Mouse (Mus musculus) liver, adult 2 months (tissue): ENCODE data around the gene Esrra. TPM values are rescaled to one million over a fixed set of nuclear protein-coding genes. Genes with fewer than 3 reads are reported as not detected.

Experiments
- DNase-seq: peaks from one replicate; pipeline ENCODE4 v3.0.0-alpha.2; 2011; ENCODE audit warnings: low read depth, low spot score; ENCODE audit errors: extremely low read depth
- H3K27ac ChIP-seq: fragments of 200-500 bp; replicated peaks from 2 replicates; pipeline ENCODE4 v1.5.1; 2012; ENCODE audit warnings: low read depth, mild to moderate bottlenecking, control low read depth, inconsistent platforms, low read length; ENCODE audit not compliant: insufficient read depth
- H3K27me3 ChIP-seq: fragments of 200-500 bp; 2 replicates; pipeline ENCODE4 v1.6.1; 2012; ENCODE audit warnings: mild to moderate bottlenecking, moderate library complexity, low read length, inconsistent platforms; ENCODE audit not compliant: control insufficient read depth, insufficient read depth
- H3K36me3 ChIP-seq: fragments of 200-500 bp; 2 replicates; pipeline ENCODE4 v1.6.1; 2012; ENCODE audit warnings: low read length, inconsistent platforms; ENCODE audit not compliant: control insufficient read depth, insufficient read depth
- H3K4me1 ChIP-seq: fragments of 200-500 bp; 2 replicates; pipeline ENCODE4 v1.6.1; 2011; ENCODE audit warnings: low read length; ENCODE audit not compliant: control insufficient read depth, insufficient read depth
- H3K4me3 ChIP-seq: fragments of 200-500 bp; 2 replicates; pipeline ENCODE4 v1.5.1; 2011; ENCODE audit warnings: low read depth, mild to moderate bottlenecking, control low read depth, low read length, moderate library complexity; ENCODE audit not compliant: insufficient read depth
- H3K79me2 ChIP-seq: fragments of 200-500 bp; 2 replicates; pipeline ENCODE4 v1.6.1; 2012; ENCODE audit warnings: inconsistent platforms, mild to moderate bottlenecking, low read length, moderate library complexity; ENCODE audit not compliant: control insufficient read depth, insufficient read depth
- H3K9ac ChIP-seq: fragments of 200-500 bp; 2 replicates; pipeline ENCODE4 v1.6.1; 2012; ENCODE audit warnings: low read depth, mild to moderate bottlenecking, control low read depth, inconsistent platforms, low read length
- CTCF ChIP-seq: fragments of 200-500 bp; IDR thresholded peaks from 2 replicates; pipeline ENCODE4 v1.5.1; 2011; ENCODE audit warnings: low read depth, low read length, control low read depth
- POLR2A ChIP-seq: fragments of 200-500 bp; IDR thresholded peaks from 2 replicates; pipeline ENCODE4 v1.6.1; 2011; ENCODE audit warnings: low read length, control low read depth; ENCODE audit not compliant: insufficient read depth; ENCODE audit errors: extremely low read depth
- WGBS: fragments of 180-500 bp; shearing (Covaris S2); methylation state at CpG from one replicate; pipeline ENCODE4 v1.1.7; 2018; 5-methylcytosine and 5-hydroxymethylcytosine counted together
- polyA plus RNA-seq: library from polyadenylated mRNA; depleted of rRNA; stranded (reverse); fragments of >200 nt; gene quantifications from 2 replicates; pipeline ENCODE4 v1.2.3, GENCODE M21; 2012
- total RNA-seq: library from RNA; depleted of rRNA; stranded (reverse); fragments of >200 nt; gene quantifications from 2 replicates; pipeline ENCODE4 v1.2.3, GENCODE M21; 2014

The Esrra gene
- total and polyA plus RNA-seq, 2 experiments = 25.9 to 40.6 TPM

DNA sequence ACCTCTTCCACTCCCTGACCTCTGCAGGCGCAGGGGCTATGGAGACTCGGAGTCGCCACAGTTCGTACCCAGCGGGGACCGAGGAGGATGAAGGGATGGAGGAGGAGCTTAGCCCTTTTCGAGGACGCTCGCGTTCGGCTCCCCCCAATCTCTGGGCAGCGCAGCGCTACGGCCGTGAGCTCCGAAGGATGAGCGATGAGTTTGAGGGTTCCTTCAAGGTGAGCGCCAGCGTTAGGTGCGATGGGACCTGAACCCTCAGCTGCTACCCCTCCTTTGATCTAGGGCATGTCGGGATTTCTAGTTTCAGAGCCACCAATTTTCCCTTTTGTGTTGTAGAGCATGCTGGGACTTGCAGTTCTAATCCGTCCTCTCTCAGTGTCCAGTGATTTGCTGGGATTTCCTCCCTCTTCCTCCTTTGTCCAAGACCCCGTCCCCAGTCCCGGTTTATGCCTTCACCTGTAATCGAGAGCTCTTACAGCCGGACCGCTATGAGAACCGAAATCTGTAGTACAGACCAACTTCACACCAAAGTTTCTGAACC is 29.1 kb upstream of the Esrra start:
- DNase-seq = peak; percentile 72

DNA sequence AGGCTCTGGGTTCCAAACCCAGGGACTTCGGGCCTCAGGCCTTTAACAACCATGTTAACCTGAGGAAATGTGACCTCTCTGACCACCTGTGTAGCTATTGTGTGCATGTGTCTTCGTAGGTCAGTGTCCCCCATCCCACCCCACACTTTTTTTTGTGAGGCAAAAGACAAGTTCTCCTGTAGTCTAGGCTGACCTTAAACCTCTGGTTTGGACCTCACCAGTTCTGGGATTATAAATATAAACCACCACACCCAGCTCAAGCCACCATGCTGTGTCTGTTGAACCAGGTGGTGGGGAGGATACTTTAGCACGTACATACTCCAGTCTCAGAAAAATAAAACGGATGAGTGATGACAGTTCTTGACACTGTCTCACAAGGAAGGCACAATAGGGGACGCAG is 28.3 kb upstream of the Esrra start:
- Histone ChIP-seq H3K4me3 (no peak overlapping the region), H3K4me1 (peaks cover 11% of the 10 kb centered on the region), H3K36me3 (no peaks in the 10 kb centered on the region), H3K79me2 (no peaks in the 10 kb centered on the region), H3K9ac (no peak overlapping the region), H3K27ac (no peak overlapping the region), H3K27me3 (no peaks in the 10 kb centered on the region)
- TF ChIP-seq CTCF (no peak), POLR2A (no peak)
- DNase-seq = no peak
- WGBS = 68% methylated on average over 5 of the region's 5 CpGs

More for the DNA sequence above, 29.1 kb upstream of the Esrra start:
- Histone ChIP-seq H3K4me1 (peaks cover 11% of the 10 kb centered on the region), H3K9ac (peak overlapping the region; percentile 74), H3K27ac (peak overlapping the region; percentile 77), H3K4me3 (peak overlapping the region; percentile 72), H3K36me3 (no peaks in the 10 kb centered on the region), H3K79me2 (no peaks in the 10 kb centered on the region), H3K27me3 (no peaks in the 10 kb centered on the region)
- WGBS = under 1% methylated on average over 28 of the region's 28 CpGs
- TF ChIP-seq CTCF (no peak), POLR2A (0 out of 2 replicates have a peak, but pooled peaks have one; percentile 46)

DNA sequence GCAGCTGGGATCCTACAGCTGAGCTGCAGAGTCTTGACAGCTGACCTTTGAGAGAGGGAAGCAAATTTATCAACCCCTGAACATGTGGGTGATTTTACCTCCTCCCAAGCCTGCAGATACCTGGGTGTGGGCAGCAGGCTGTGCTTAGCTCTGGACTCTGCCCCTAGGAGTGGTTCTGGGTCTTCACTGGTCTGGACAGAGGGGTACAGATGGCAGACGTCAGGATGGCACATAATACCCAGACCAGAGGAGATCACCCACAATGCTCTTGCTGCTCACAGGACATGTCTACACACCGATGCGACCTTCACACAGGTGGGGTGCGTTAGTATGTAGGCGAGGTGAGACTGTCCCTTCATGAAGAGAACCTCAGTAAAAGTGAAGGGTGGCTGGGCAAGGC is 27.9 kb upstream of the Esrra start:
- Histone ChIP-seq H3K27ac (no peak overlapping the region), H3K4me3 (no peak overlapping the region), H3K9ac (no peak overlapping the region), H3K27me3 (no peaks in the 10 kb centered on the region), H3K36me3 (no peaks in the 10 kb centered on the region), H3K79me2 (no peaks in the 10 kb centered on the region), H3K4me1 (peaks cover 11% of the 10 kb centered on the region)
- no peak for TF ChIP-seq CTCF
- TF ChIP-seq POLR2A = no peak
- WGBS = 93% methylated on average over 5 of the region's 5 CpGs
- DNase-seq = no peak

DNA sequence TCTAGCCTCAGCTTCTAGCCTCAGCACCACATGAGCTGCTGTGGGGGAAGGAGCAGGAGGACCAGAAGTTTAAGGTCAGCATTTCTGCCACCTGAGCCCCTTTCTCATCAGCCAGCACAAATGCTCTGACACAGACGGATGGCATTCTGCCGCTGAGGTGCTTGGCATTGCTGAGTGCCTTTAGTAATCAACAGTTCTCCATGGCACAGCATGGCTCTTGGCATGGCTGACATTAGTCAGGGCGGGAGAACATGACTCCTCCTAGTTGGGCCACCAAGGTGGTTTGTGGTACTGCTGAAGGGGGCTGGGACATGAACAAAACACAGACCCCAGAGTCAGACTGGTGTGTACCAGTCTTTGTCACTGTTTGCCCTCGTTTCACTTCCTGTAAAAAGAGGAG is 26.6 kb upstream of the Esrra start:
- Histone ChIP-seq H3K79me2 (0 out of 2 replicates have a peak, but pooled peaks cover 2% of the 10 kb centered on the region), H3K27ac (no peak overlapping the region), H3K27me3 (no peaks in the 10 kb centered on the region), H3K9ac (no peak overlapping the region), H3K4me3 (no peak overlapping the region), H3K36me3 (no peaks in the 10 kb centered on the region), H3K4me1 (peaks cover 6% of the 10 kb centered on the region)
- TF ChIP-seq POLR2A (no peak), CTCF (no peak)
- 86% methylated on average over 4 of the region's 4 CpGs for WGBS
- no peak for DNase-seq

DNA sequence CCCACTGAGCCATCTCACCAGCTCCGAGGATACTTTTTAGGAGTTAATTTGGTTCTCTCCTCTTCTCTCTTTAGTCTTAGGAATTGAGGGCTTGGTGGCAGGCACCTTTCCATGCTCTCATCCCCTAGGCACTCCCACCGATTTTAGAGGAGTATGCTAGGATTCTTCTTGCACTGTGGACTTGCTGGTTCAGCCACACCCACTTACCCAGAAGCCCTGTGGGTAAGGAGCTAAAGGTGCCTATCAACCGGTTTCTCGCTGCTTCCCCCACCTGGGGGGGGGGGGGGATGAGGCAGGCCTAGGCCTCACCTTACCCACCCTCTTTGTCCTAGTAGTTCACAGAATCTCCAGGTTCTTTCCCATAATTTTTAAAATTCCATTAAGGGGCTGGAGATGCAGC is 26.1 kb upstream of the Esrra start:
- no peak overlapping the region for H3K4me3 ChIP-seq
- no peak for TF ChIP-seq POLR2A
- no peak for TF ChIP-seq CTCF
- no peaks in the 10 kb centered on the region for H3K36me3 ChIP-seq
- WGBS = 77% methylated on average over 4 of the region's 4 CpGs
- no peak overlapping the region for H3K9ac ChIP-seq
- peaks cover 4% of the 10 kb centered on the region; the same call in 1 of the 2 replicates for H3K4me1 ChIP-seq
- H3K79me2 ChIP-seq = peaks cover 5% of the 10 kb centered on the region
- H3K27ac ChIP-seq = no peak overlapping the region
- H3K27me3 ChIP-seq = no peaks in the 10 kb centered on the region
- no peak for DNase-seq

DNA sequence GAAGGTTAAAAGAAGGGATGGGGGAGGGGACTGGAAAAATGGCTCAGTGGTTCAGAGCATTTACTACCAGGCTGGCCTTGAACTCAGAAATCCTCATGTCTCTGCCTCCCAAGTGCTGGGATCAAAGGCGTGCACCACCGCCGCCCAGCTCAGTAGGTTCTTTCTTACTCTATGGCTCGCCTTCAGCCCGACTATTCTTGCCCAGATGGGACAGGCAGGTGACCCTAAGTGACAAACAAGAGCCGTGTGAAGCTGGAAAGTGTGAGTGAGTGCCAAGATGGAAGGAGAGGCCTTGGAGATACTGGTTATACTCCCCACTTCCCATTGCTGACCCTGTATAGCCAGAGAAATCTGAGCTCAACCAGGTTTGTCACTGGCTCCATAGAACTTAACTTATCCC is 22.1 kb upstream of the Esrra start:
- Histone ChIP-seq H3K36me3 (no peaks in the 10 kb centered on the region), H3K27ac (no peak overlapping the region), H3K4me1 (peaks cover 11% of the 10 kb centered on the region), H3K4me3 (no peak overlapping the region), H3K79me2 (peaks cover 8% of the 10 kb centered on the region), H3K9ac (no peak overlapping the region), H3K27me3 (no peaks in the 10 kb centered on the region)
- no peak for TF ChIP-seq POLR2A
- TF ChIP-seq CTCF = no peak
- no peak for DNase-seq
- 98% methylated on average over 6 of the region's 6 CpGs for WGBS
